Mouse (Mus musculus) right cerebral cortex, adult 2 months (tissue): Measurements from ENCODE around the gene Rassf9.
A peak's percentile ranks its signal among the peaks of the same experiment; 100 is the strongest.

Experiments
- DNase-seq, 2 experiments: peaks; one replicate each; pipeline ENCODE4 v3.0.0; 2021 to 2022; ENCODE audit warnings: low spot score in 2 of 2

The Rassf9 gene

DNA sequence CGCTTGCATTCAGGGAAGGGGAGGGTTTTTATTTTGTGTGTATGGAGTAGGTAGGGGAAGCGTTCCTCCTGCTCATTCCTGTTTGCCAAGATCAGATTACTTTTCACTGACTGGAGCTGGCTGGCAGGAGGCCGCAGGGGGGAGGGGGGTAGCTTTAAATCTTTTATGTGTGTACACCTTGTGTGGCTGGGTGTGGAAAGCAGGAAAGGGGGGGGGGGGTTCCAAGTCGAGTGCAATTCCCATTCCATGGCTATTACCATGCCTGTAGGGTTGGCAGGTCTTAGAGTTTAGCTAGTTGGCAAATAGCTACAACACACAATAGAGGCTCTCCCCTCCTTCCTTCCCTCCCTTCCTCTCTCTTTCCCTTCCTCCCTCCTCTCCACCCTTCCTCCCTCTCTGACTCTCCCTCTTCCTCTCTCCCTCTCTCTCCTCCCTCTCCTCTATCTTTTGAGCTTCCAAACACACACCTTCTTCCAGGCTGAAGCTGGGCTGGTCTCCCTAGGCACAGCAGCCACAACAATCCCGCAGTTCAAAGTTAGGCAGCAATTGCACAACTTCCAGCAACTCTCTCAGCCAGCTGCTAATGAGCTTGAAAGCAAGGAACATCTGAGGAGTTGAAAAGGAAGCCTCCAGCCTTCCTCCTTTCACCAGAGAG is at the start of gene Rassf9:
Gene Rassf9, plus strand, starts transcription at position 416 of the 655 bp plus-strand sequence.
- DNase-seq, result no peak

- no peak for DNase-seq
Observed at GRCm38 (mm10) chr10:102469412-102469811, 42.6 kb upstream of the Rassf9 start.

DNA sequence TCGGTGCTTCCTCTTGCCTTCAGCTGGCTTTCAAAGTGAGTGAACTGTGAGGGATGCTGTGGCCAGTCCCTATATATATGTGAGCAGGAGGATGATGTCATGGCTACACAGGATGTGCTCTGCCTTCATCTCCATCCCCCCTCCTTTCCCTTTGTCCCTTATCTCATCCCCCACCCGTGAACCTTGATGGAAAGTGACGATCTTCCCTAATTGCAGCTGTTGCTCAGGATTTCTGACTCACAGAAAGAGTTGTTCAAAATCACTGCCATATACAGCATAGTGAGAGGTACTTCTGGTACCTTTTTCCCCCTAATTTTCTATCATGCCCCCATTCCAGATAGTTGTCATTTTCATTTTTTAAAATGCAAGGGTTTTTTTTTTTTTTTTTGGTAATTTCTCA is 21.6 kb upstream of the Rassf9 start, which contains the start of gene Nts:
Gene Nts, minus strand, starts transcription at position 101 of the 400 bp plus-strand sequence.
- no peak for DNase-seq

DNA sequence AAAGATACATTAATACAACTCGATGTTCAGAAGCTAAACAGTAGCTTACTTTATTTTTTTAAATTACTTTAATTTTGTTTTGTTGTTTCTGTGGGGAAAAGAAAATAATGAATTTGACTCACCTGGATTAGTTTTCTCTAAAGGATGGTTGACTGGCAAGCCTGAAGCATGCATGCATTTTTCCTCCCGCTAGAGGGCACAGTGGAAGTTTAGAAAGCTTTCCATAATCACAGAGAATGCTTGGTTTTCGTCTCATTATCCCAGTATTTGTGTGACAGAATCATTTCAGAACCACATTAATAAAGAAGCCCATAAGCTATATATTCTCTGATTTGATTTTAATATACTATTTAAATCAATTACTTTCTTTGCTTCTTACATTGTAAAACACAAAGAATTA is 20.2 kb upstream of the Rassf9 start:
- peak; percentile 77 to 79 for DNase-seq

GRCm38 (mm10) chr10:102498754-102499153 is 13.3 kb upstream of the Rassf9 start:
- DNase-seq, result peak; percentile 13 to 43

- DNase-seq, result no peak
Observed at GRCm38 (mm10) chr10:102507386-102507785, 4.6 kb upstream of the Rassf9 start.

- DNase-seq, result no peak
Observed at GRCm38 (mm10) chr10:102511461-102511806, 588 bp upstream of the Rassf9 start.

DNA sequence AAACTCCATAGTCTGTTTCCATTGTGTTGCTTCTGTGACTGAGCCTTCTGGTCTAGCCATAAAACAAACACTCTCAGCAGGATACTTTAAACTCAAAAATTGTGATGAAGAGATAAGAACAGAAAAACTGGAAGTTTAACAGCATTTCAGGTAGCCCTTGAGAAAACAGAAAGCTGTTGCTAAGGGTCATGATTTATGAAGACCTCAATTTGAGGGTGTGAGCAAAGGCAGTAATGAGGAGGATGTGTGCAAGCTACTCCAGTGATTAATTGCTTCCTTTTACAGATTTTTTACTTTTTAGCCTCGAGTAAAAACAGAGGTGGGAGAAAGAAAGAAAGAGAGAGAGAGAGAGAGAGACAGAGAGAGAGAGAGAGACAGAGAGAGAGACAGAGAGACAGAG is 2.1 kb downstream of the Rassf9 start:
- DNase-seq, result no peak

GRCm38 (mm10) chr10:102527901-102528300 is 15.9 kb downstream of the Rassf9 start:
- no peak for DNase-seq

DNA sequence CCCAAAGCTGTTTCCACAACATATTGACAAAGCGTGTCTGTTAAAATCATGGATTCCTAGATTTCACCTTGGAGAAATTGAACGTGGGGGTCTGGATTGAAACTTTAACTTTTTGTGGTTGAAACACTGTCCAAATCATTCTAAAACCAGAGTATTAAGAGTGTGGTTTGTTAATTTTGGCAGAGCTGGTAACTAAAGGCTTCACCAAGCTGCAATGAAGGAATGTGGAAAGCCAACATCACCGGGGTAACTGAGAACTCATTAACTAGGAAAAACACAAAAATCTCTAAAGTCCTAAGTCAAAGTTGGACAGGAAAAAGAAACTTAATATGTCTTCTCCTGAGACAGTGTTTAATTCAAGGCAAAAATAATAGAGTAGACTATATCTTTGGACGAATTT is 41.9 kb downstream of the Rassf9 start:
- no peak for DNase-seq

DNA sequence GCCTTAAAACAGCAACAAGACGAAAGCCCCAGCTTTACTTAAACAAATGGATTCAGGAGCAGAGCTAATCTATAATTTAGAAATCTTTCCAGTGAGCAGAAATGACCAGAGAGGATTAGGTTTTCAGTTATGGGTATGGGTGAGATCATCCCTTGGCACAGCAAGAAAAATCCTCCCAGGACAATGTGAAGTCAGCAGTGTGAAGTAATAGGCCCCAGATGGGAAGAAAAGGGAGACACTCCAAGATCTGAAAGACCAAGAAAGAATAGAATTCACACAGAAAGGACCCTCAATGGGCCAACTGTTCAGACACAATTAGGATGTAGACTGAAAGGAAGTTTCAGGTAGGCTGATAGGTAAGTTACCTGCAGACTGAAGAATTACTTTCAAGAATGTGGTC is 50.5 kb downstream of the Rassf9 start:
- no peak for DNase-seq

GRCm38 (mm10) chr10:102577970-102578369 is 65.9 kb downstream of the Rassf9 start:
- DNase-seq, result no peak

GRCm38 (mm10) chr10:102594306-102594705 is 82.3 kb downstream of the Rassf9 start:
- peak in 1 of 2 experiments; percentile 5 for DNase-seq
